Mouse (Mus musculus) liver, embryonic 14.5 days (tissue): ENCODE results near the gene Cdh23. TPM values are rescaled to one million over a fixed set of nuclear protein-coding genes. Genes with fewer than 3 reads are reported as not detected.

Experiments used
- ATAC-seq: fragments of 200-750 bp; cut with Nextera tagmentation; 2 replicates; pipeline ENCODE4 v1.8.0; 2017; ENCODE audit warnings: moderate number of reproducible peaks, mild to moderate bottlenecking, moderate library complexity; ENCODE audit not compliant: insufficient read depth
- DNase-seq, 3 experiments: peaks; one replicate each; pipeline ENCODE4 v3.0.0-alpha.2; 2012 to 2013; ENCODE audit warnings: low read depth in 3 of 3, low spot score in 3 of 3
- H3K27ac ChIP-seq: fragments of 300-500 bp; sonication (generic); 2 replicates; pipeline ENCODE4 v1.5.1; 2014; ENCODE audit warnings: moderate library complexity, mild to moderate bottlenecking, control low read depth, inconsistent platforms
- H3K27me3 ChIP-seq: fragments of 300-500 bp; sonication (generic); 2 replicates; pipeline ENCODE4 v1.6.1; 2014; ENCODE audit warnings: mild to moderate bottlenecking, low read length, moderate library complexity; ENCODE audit not compliant: control insufficient read depth, insufficient read depth
- H3K36me3 ChIP-seq: fragments of 300-500 bp; sonication (generic); replicated peaks from 2 replicates; pipeline ENCODE4 v1.6.1; 2014; ENCODE audit warnings: low read depth; ENCODE audit not compliant: control insufficient read depth, insufficient read depth
- H3K4me1 ChIP-seq, 2 experiments: fragments of 200-500 bp in 1 of 2; fragments of 300-500 bp in 1 of 2; sonication (generic) in 1 of 2; replicated peaks; 2 replicates each; pipeline ENCODE4 v1.6.1; 2012 to 2014; ENCODE audit warnings: antibody characterized with exemption in 1 of 2, inconsistent platforms in 1 of 2, low read length in 1 of 2; ENCODE audit not compliant: control insufficient read depth in 2 of 2, insufficient read depth in 2 of 2
- H3K4me2 ChIP-seq: fragments of 300-500 bp; sonication (generic); 2 replicates; pipeline ENCODE4 v1.6.1; 2014; ENCODE audit warnings: low read depth, mild to moderate bottlenecking, control low read depth, moderate library complexity
- H3K4me3 ChIP-seq, 2 experiments: fragments of 200-500 bp in 1 of 2; fragments of 300-500 bp in 1 of 2; sonication (generic) in 1 of 2; 2 replicates each; pipeline ENCODE4 v1.5.1; 2012 to 2014; ENCODE audit warnings: low read depth in 2 of 2, low read length in 2 of 2, mild to moderate bottlenecking in 2 of 2, control low read depth in 1 of 2, inconsistent platforms in 1 of 2, moderate library complexity in 1 of 2; ENCODE audit not compliant: insufficient read depth in 1 of 2
- H3K9ac ChIP-seq: fragments of 300-500 bp; sonication (generic); replicated peaks from 2 replicates; pipeline ENCODE4 v1.6.1; 2014; ENCODE audit warnings: mild to moderate bottlenecking, control low read depth, moderate library complexity
- H3K9me3 ChIP-seq: fragments of 300-500 bp; sonication (generic); 2 replicates; pipeline ENCODE4 v1.6.1; 2016; ENCODE audit warnings: low read length, mixed read lengths; ENCODE audit not compliant: control insufficient read depth
- CTCF ChIP-seq: IDR thresholded peaks from 2 replicates; pipeline ENCODE4 v1.5.1; 2016; ENCODE audit warnings: antibody characterized with exemption, low read depth, control low read depth
- EP300 ChIP-seq: IDR thresholded peaks from 2 replicates; pipeline ENCODE4 v1.6.1; 2016; ENCODE audit warnings: antibody characterized with exemption, low read depth
- WGBS: fragments of 180-500 bp; shearing (Covaris S2); extraction: QIAGEN DNeasy Blood & Tissue Kit; methylation state at CpG from one replicate; pipeline ENCODE4 v1.1.7; 2014; ENCODE audit not compliant: insufficient replicate concordance; 5-methylcytosine and 5-hydroxymethylcytosine counted together
- polyA plus RNA-seq, 2 experiments: library from polyadenylated mRNA; depleted of rRNA in 1 of 2; stranded (reverse) in 1 of 2; unstranded in 1 of 2; fragments of >200 nt; fragmentation: Nextera tagmentation in 1 of 2; extraction: Ambion mirVana in 1 of 2; gene quantifications; 2 replicates each; pipeline versions ENCODE4 v1.2.1 to v1.2.3; 2012 to 2014

The Cdh23 gene
- polyA plus RNA-seq, 2 experiments, result 0.02 TPM; not detected in 1

DNA sequence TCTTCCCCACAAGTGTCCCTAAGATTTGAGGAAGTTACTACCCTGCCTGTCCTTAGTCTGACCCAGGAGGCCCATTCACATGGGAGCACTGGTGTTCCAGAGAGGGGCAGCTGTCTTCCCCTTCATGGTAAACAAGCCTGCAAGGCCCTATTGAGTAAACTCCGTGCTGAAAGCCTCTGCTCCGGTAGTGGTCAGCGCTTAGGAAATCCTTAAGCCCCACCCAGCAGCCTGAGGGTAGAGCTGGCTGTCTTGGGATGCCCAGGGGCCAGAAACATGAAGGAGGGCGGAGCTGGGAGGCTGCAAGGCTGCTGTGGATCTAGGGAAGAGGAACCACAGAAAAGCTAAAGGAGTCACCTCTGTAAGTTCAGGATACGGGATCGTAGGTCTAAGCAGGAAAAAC lies 347.2 kb downstream of the Cdh23 start:
- peak overlapping the region; percentile 87 for H3K9ac ChIP-seq
- DNase-seq, result peak in 1 of 3 experiments; percentile 27

DNA sequence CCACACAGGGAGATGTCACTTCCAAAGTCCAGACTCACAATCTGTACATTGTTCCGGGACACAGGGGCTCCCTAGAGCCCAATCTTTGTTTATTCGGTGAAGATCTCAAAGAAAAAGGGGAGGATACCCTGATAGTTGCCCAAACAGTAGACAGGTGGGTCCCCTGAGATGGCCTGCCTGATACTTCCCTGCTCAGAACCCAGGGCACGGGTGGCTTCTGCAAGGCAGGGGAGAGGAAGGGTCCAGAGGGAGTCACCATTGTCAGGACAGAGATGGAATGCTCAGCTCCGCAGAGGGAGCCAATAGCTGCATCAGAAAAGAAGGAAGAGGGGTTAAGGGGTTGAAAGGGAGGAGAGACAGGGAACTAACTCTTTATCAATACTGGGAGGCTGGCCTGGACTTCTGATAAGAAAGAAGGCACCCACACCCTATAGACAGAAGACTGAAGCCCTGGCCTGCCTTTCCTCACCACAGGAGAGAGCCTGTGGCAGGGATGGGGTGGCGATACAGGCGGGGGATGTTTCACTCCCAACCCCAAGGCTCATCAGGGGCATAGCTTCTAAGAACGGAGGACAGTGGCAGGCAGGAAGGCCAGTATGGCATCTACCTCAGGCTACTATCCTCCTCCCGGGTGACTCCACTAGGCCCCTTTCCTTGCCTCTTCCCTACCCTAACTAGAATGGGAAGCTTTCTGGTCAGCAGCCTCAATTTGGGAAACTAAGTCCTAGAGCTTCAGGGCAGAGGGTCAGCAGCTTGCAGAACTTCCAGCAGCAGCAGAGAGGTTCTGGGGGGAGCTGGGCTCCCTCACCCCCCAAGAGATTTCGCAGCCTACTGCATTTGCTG lies 348.3 kb downstream of the Cdh23 start:
- WGBS, result 12% methylated on average over 9 of the region's 9 CpGs
- peak overlapping the region; percentile 86 for H3K27ac ChIP-seq
- H3K36me3 ChIP-seq, result no peaks in the 10 kb centered on the region
- no peaks in the 10 kb centered on the region for H3K27me3 ChIP-seq
- ATAC-seq (peak; percentile 63), DNase-seq (peak in 2 of 3 experiments; percentile 49 to 54)
- peaks cover 28 to 55% of the 10 kb centered on the region in 2 experiments for H3K4me1 ChIP-seq
- H3K9me3 ChIP-seq, result no peaks in the 10 kb centered on the region
- peak overlapping the region; percentile 71 to 77 for H3K4me3 ChIP-seq
- H3K4me2 ChIP-seq, result peak overlapping the region; percentile 80
- peak overlapping the region; percentile 87 for H3K9ac ChIP-seq
- TF ChIP-seq CTCF, result 0 out of 2 replicates have a peak, but pooled peaks have one; percentile 9
- TF ChIP-seq EP300, result peak; percentile 57

More for the DNA sequence above, 347.2 kb downstream of the Cdh23 start:
- Histone ChIP-seq H3K4me2 (peak overlapping the region; percentile 80), H3K4me1 (peaks cover 28 to 53% of the 10 kb centered on the region in 2 experiments), H3K9me3 (no peaks in the 10 kb centered on the region), H3K4me3 (peak overlapping the region; percentile 71 to 77), H3K36me3 (no peaks in the 10 kb centered on the region), H3K27me3 (no peaks in the 10 kb centered on the region), H3K27ac (peak overlapping the region; percentile 86)
- 25% methylated on average over 6 of the region's 6 CpGs for WGBS
- TF ChIP-seq EP300, result no peak
- no peak for TF ChIP-seq CTCF
- peak; percentile 22; the same call in 1 of the 2 replicates for ATAC-seq

DNA sequence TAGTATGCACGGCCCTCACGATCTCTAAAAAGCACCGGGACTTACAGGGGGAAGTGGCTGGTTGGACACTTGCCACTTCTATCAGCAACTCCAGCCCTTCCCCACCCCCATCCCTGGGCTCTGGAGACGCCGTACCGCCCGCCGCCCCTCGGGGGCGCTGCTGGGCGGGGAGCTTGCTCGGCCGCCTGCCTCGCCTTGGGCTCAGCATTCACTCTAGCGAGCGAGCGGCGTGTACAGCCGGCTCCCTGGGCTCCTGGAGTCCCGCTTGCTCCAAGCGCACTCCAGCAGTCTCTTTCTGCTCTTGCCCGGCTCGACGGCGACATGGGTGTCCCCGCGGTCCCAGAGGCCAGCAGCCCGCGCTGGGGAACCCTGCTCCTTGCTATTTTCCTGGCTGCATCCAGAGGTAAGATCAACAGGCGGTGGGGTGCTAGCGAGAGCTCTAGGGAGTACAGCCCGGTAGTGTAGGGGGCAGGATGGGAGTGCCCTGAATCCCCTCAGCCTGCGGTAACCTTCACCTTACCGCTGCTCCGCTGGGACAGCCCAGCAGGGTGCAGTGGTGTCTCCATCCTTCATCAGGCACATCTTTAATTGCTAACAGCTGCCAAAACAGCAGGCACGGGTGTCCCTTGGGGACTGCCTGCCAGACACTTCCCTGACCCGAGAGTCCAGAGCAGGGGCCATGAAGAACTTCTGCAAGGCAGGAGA lies 349.4 kb downstream of the Cdh23 start, which contains the start of gene Vsir:
Vsir (plus strand) TSS at position 151 of the 705 bp plus-strand sequence.
- Histone ChIP-seq H3K36me3 (no peaks in the 10 kb centered on the region), H3K27ac (peak within 1 kb of the TSS; percentile 71), H3K9me3 (no peaks in the 10 kb centered on the region), H3K4me1 (peaks cover 28 to 51% of the 10 kb centered on the region in 2 experiments), H3K4me2 (peak within 1 kb of the TSS; percentile 80), H3K9ac (peak within 1 kb of the TSS; percentile 87), H3K4me3 (peak within 1 kb of the TSS; percentile 71 to 77), H3K27me3 (no peaks in the 10 kb centered on the region)
- DNase-seq (peak; percentile 56 to 71 (median 60)), ATAC-seq (peak; percentile 69)
- TF ChIP-seq EP300 (no peak), CTCF (peak; percentile 83)
- WGBS, result under 1% methylated on average over 36 of the region's 37 CpGs

DNA sequence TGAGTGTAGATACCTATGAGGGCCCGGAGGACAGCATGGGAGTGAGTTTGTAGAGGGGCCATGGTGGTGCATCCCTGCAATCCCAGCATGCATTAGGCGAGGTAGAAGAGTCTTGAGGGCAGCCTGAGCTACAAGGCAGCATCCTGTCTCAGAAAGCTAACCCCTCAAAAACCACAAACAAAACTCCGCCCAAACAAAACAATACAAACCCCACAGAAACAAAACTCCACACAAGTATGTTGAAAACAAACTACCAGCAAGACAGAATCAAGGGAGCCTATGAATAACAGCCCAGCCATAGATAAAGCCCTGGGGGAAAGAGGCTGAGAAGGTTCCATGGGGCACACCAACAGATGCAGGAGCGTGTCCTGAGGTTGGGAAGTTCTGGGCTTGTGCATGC lies 350.2 kb downstream of the Cdh23 start:
- Histone ChIP-seq H3K27me3 (no peaks in the 10 kb centered on the region), H3K4me1 (peaks cover 25 to 45% of the 10 kb centered on the region in 2 experiments), H3K9ac (no peak overlapping the region), H3K4me2 (no peak overlapping the region), H3K36me3 (no peaks in the 10 kb centered on the region), H3K9me3 (no peaks in the 10 kb centered on the region), H3K27ac (no peak overlapping the region), H3K4me3 (no peak overlapping the region)
- WGBS, result 63% methylated on average over 4 of the region's 4 CpGs
- ATAC-seq (no peak), DNase-seq (no peak)
- no peak for TF ChIP-seq EP300
- no peak for TF ChIP-seq CTCF
